Mouse (Mus musculus) forebrain, embryonic 14.5 days (tissue): ENCODE data around the gene Nlrp4f. TPM values are rescaled to one million over a fixed set of nuclear protein-coding genes. Genes with fewer than 3 reads are reported as not detected.

Experiments used
- ATAC-seq: fragments of 200-750 bp; cut with Nextera tagmentation; 2 replicates; pipeline ENCODE4 v1.8.0; 2017; ENCODE audit warnings: mild to moderate bottlenecking, moderate library complexity
- DNase-seq: peaks from one replicate; pipeline ENCODE4 v3.0.0-alpha.2; 2015; ENCODE audit warnings: low spot score
- H3K27ac ChIP-seq: fragments of 300-500 bp; sonication (generic); 2 replicates; pipeline ENCODE4 v1.5.1; 2014; ENCODE audit warnings: low read depth, mild to moderate bottlenecking, control low read depth, low read length, moderate library complexity
- H3K27me3 ChIP-seq: fragments of 300-500 bp; sonication (generic); replicated peaks from 2 replicates; pipeline ENCODE4 v1.6.1; 2014; ENCODE audit warnings: low read length, control low read depth, mixed read lengths; ENCODE audit not compliant: control insufficient read depth, insufficient read depth
- H3K36me3 ChIP-seq: fragments of 300-500 bp; sonication (generic); 2 replicates; pipeline ENCODE4 v1.6.1; 2014; ENCODE audit warnings: low read length, control low read depth; ENCODE audit not compliant: control insufficient read depth, insufficient read depth
- H3K4me1 ChIP-seq: fragments of 300-500 bp; sonication (generic); 2 replicates; pipeline ENCODE4 v1.6.1; 2014; ENCODE audit warnings: antibody characterized with exemption, low read length, control low read depth; ENCODE audit not compliant: control insufficient read depth, insufficient read depth
- H3K4me2 ChIP-seq: fragments of 300-500 bp; sonication (generic); 2 replicates; pipeline ENCODE4 v1.6.1; 2014; ENCODE audit warnings: mild to moderate bottlenecking, control low read depth, low read length
- H3K4me3 ChIP-seq: fragments of 300-500 bp; sonication (generic); 2 replicates; pipeline ENCODE4 v1.5.1; 2014; ENCODE audit warnings: low read depth, low read length, control low read depth
- H3K9ac ChIP-seq: fragments of 300-500 bp; sonication (generic); 2 replicates; pipeline ENCODE4 v1.6.1; 2014; ENCODE audit warnings: mild to moderate bottlenecking, low read length, control low read depth, moderate library complexity
- H3K9me3 ChIP-seq: fragments of 300-500 bp; sonication (generic); replicated peaks from 2 replicates; pipeline ENCODE4 v1.6.1; 2016; ENCODE audit warnings: low read length, control low read depth, mixed read lengths; ENCODE audit not compliant: control insufficient read depth
- WGBS: fragments of 180-500 bp; shearing (Covaris S2); extraction: QIAGEN DNeasy Blood & Tissue Kit; methylation state at CpG from one replicate; pipeline ENCODE4 v1.1.7; 2014; 5-methylcytosine and 5-hydroxymethylcytosine counted together
- polyA plus RNA-seq: library from polyadenylated mRNA; unstranded; fragments of >200 nt; fragmentation: Nextera tagmentation; extraction: Ambion mirVana; gene quantifications from 2 replicates; pipeline ENCODE4 v1.2.1, GENCODE M21; 2014

Gene Nlrp4f
- polyA plus RNA-seq = not detected in 2 replicates

- WGBS = 80% methylated on average over 10 of the region's 10 CpGs
Observed at GRCm38 (mm10) chr13:65205877-65206276, at the start of gene Nlrp4f. Gene Nlrp4f, minus strand, starts transcription at chr13:65205977.

GRCm38 (mm10) chr13:65243273-65243672, 37.5 kb upstream of the Nlrp4f start:
- Histone ChIP-seq H3K27me3 (no peaks in the 10 kb centered on the region), H3K27ac (no peak overlapping the region), H3K9ac (no peak overlapping the region), H3K9me3 (peaks cover 25% of the 10 kb centered on the region), H3K4me1 (peaks cover 7% of the 10 kb centered on the region), H3K4me3 (no peak overlapping the region), H3K36me3 (no peaks in the 10 kb centered on the region), H3K4me2 (no peak overlapping the region)
- 96% methylated on average over 4 of the region's 4 CpGs for WGBS
- ATAC-seq (no peak), DNase-seq (no peak)

More at GRCm38 (mm10) chr13:65205877-65206276, at the start of gene Nlrp4f:
- DNase-seq (no peak), ATAC-seq (no peak)
- Histone ChIP-seq H3K9ac (no peak within 1 kb of the TSS), H3K4me2 (no peak within 1 kb of the TSS), H3K36me3 (no peaks in the 10 kb centered on the region), H3K4me1 (no peaks in the 10 kb centered on the region), H3K27ac (no peak within 1 kb of the TSS), H3K4me3 (no peak within 1 kb of the TSS), H3K27me3 (no peaks in the 10 kb centered on the region), H3K9me3 (0 out of 2 replicates have a peak, but pooled peaks cover 6% of the 10 kb centered on the region)

GRCm38 (mm10) chr13:65242319-65242787, 36.6 kb upstream of the Nlrp4f start:
- Histone ChIP-seq H3K4me2 (peak overlapping the region; percentile 96), H3K4me3 (peak overlapping the region; percentile 61), H3K4me1 (peaks cover 7% of the 10 kb centered on the region), H3K36me3 (no peaks in the 10 kb centered on the region), H3K27ac (no peak overlapping the region), H3K27me3 (no peaks in the 10 kb centered on the region), H3K9ac (no peak overlapping the region), H3K9me3 (peaks cover 24% of the 10 kb centered on the region)
- ATAC-seq = no peak
- no peak for DNase-seq
- 50% methylated on average over 27 of the region's 27 CpGs for WGBS

- H3K27ac ChIP-seq = peak overlapping the region; percentile 91
- peak overlapping the region; percentile 61 for H3K4me3 ChIP-seq
- 4% methylated on average over 51 of the region's 51 CpGs for WGBS
- H3K9me3 ChIP-seq = peaks cover 28% of the 10 kb centered on the region
- DNase-seq (no peak), ATAC-seq (peak; percentile 30)
- peak overlapping the region; percentile 69 for H3K9ac ChIP-seq
- H3K4me2 ChIP-seq = peak overlapping the region; percentile 96
- H3K36me3 ChIP-seq = no peaks in the 10 kb centered on the region
- H3K27me3 ChIP-seq = no peaks in the 10 kb centered on the region
- peaks cover 7% of the 10 kb centered on the region for H3K4me1 ChIP-seq
Observed at GRCm38 (mm10) chr13:65241627-65242318, 36.0 kb upstream of the Nlrp4f start.

- peak overlapping the region; percentile 96 for H3K4me2 ChIP-seq
- DNase-seq (peak; percentile 95), ATAC-seq (peak; percentile 83)
- no peaks in the 10 kb centered on the region for H3K27me3 ChIP-seq
- under 1% methylated on average over 45 of the region's 45 CpGs for WGBS
- peaks cover 24% of the 10 kb centered on the region for H3K9me3 ChIP-seq
- H3K36me3 ChIP-seq = no peaks in the 10 kb centered on the region
- H3K27ac ChIP-seq = peak overlapping the region; percentile 91
- H3K4me3 ChIP-seq = peak overlapping the region; percentile 61
- H3K9ac ChIP-seq = peak overlapping the region; percentile 69
- H3K4me1 ChIP-seq = peaks cover 7% of the 10 kb centered on the region
Observed at GRCm38 (mm10) chr13:65241099-65241626, 35.4 kb upstream of the Nlrp4f start.

- Histone ChIP-seq H3K4me1 (peaks cover 7% of the 10 kb centered on the region), H3K4me2 (peak overlapping the region; percentile 96), H3K27ac (peak overlapping the region; percentile 91), H3K36me3 (no peaks in the 10 kb centered on the region), H3K4me3 (peak overlapping the region; percentile 61), H3K9ac (peak overlapping the region; percentile 69), H3K27me3 (no peaks in the 10 kb centered on the region), H3K9me3 (peaks cover 20% of the 10 kb centered on the region)
- DNase-seq (peak; percentile 99), ATAC-seq (peak; percentile 94)
- 1% methylated on average over 28 of the region's 28 CpGs for WGBS
Observed at GRCm38 (mm10) chr13:65240509-65241098, 34.8 kb upstream of the Nlrp4f start.

GRCm38 (mm10) chr13:65237211-65237610, 31.4 kb upstream of the Nlrp4f start:
- 75% methylated on average over 9 of the region's 9 CpGs for WGBS
- DNase-seq = no peak
- no peak overlapping the region for H3K4me3 ChIP-seq

GRCm38 (mm10) chr13:65226657-65227056, 20.9 kb upstream of the Nlrp4f start:
- 0 out of 2 replicates have a peak, but pooled peaks cover 5% of the 10 kb centered on the region for H3K9me3 ChIP-seq
- no peak overlapping the region for H3K9ac ChIP-seq
- 86% methylated on average over 2 of the region's 2 CpGs for WGBS
- H3K27me3 ChIP-seq = no peaks in the 10 kb centered on the region
- ATAC-seq (no peak), DNase-seq (no peak)
- no peak overlapping the region for H3K4me3 ChIP-seq
- H3K4me2 ChIP-seq = no peak overlapping the region
- H3K4me1 ChIP-seq = no peaks in the 10 kb centered on the region
- H3K36me3 ChIP-seq = no peaks in the 10 kb centered on the region
- H3K27ac ChIP-seq = no peak overlapping the region

More at GRCm38 (mm10) chr13:65237211-65237610, 31.4 kb upstream of the Nlrp4f start:
- Histone ChIP-seq H3K9me3 (peaks cover 8% of the 10 kb centered on the region; the same call in 1 of the 2 replicates), H3K36me3 (no peaks in the 10 kb centered on the region), H3K27me3 (no peaks in the 10 kb centered on the region), H3K9ac (no peak overlapping the region), H3K27ac (no peak overlapping the region), H3K4me1 (peaks cover 3% of the 10 kb centered on the region), H3K4me2 (no peak overlapping the region)
- no peak for ATAC-seq
